Comparison of ENCODE assay signal across 12 mouse cellular contexts in the genomic region with DNA sequence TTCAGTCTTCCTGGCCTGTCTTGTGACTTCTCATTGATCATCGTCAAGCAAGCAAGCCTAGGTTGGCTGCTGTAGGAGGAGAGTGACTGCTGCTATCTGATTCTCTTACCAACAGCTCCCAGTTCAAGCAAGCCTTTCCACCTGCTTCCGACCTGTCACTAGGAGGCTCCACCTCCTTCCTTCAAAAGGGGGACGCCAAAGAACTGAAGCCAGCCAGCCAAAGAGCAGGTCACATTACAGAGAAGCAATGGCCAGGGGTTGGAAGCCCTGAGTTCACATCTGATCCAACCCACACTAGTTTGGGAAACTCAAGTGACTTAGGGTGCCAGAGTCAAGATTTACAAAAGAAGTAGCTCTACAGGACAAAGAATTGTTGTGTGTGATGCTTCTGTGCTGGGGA.
"Had no signal": no experiment of that assay in that cellular context is flagged by ENCODE, and none has a peak within 500 bp of the region (broad histone marks: within the 10 kb centered on the region; RNA-seq: fewer than 3 reads in every experiment).

No protein-coding gene starts in this region.

- H3K27ac ChIP-seq: kidney, embryonic 15.5 days; layer of hippocampus, adult 2 months; limb, embryonic 12.5 days; liver, embryonic 14.5 days; lung, embryonic 15.5 days; neural tube, embryonic 12.5 days had no signal

- H3K36me3 ChIP-seq: kidney, embryonic 15.5 days; limb, embryonic 12.5 days; lung, embryonic 15.5 days; neural tube, embryonic 12.5 days had no signal

- H3K27me3 ChIP-seq: kidney, embryonic 15.5 days; limb, embryonic 12.5 days; lung, embryonic 15.5 days; neural tube, embryonic 12.5 days had no signal

- H3K9ac ChIP-seq: kidney, embryonic 15.5 days; limb, embryonic 12.5 days; liver, embryonic 14.5 days; lung, embryonic 15.5 days; neural tube, embryonic 12.5 days had no signal

- H3K4me1 ChIP-seq: limb, embryonic 12.5 days; lung, embryonic 15.5 days; neural tube, embryonic 12.5 days had no signal

- DNase-seq: liver; lung, postnatal 36 days; midbrain, embryonic 14.5 days; thymus, adult 2 months; thymus, postnatal 25 days had no signal

- H3K9me3 ChIP-seq: kidney, embryonic 15.5 days; limb, embryonic 12.5 days; lung, embryonic 15.5 days; neural tube, embryonic 12.5 days had no signal

- H3K4me3 ChIP-seq: kidney, embryonic 15.5 days; layer of hippocampus, adult 2 months; limb, embryonic 12.5 days; lung, embryonic 15.5 days; neural tube, embryonic 12.5 days had no signal

- H3K4me2 ChIP-seq: kidney, embryonic 15.5 days; limb, embryonic 12.5 days; lung, embryonic 15.5 days; neural tube, embryonic 12.5 days had no signal

- ATAC-seq: inflammation-experienced regulatory T-cells, adult 6 months had no signal
